Mouse (Mus musculus) mature B cell (primary cell): Measurements from ENCODE around the gene Rhob.

Experiments
- in situ Hi-C: fragments of 300-500 bp; cut with MboI; formaldehyde crosslinking; loops from 2 replicates; pipeline ENCODE4 v1.14.3; 2019

The Rhob gene

DNA sequence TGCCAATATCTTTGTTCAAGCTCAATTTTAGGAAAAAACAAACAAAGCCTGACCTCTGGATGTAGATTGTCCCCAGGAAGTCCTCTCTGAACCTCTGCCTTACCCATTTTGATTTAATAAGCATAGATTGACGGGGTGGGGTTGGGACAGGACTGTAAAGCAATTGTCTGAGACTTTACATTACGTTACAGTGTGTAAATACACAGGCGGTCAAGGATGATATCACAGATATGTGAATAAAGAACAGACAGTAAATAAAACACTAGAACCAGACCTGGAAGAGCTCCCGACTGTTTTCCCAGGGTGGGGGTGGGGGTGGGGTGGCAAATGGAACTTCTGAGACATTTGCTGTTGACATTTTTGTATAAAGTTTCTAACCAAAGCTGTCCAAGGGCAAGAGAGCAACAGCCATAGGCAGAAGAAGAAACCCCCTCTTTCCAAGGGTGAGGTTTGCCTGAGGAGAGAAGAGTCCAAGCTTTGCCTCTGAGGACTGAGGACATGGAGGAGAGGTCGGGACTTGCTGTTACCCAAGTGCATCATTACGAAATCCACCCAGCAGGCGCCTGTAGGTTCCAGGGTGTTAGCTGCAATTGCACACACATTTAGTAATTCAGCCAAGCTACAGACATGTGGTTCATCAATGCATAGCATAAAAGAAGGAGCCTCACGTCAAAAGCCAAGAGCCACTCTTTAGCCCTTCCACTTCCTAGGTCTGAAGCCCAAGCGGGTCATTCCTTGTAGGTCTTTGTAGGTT, 7.3 kb upstream of the Rhob start:
- in situ Hi-C loops, result no loop called here

DNA sequence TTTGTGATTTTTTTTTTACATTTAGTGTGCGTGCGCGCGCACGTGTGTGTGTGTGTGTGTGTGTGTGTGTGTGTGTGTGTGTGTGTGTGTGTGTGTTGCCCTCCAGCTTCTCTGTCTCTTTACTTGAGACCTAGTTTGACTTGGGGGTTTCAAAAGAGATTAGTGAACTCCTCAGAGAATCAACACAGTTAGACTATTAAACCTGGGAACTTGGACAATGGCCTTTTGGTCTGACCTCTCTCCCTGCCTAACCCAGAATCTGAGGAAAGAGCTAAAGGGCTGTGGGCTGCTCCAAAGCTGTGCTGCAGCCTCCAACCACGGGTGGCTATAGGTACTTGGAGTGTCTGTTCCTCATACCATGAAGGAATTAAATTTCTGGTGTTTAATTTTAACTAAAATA, 4.3 kb upstream of the Rhob start:
- in situ Hi-C loops, result no loop called here

DNA sequence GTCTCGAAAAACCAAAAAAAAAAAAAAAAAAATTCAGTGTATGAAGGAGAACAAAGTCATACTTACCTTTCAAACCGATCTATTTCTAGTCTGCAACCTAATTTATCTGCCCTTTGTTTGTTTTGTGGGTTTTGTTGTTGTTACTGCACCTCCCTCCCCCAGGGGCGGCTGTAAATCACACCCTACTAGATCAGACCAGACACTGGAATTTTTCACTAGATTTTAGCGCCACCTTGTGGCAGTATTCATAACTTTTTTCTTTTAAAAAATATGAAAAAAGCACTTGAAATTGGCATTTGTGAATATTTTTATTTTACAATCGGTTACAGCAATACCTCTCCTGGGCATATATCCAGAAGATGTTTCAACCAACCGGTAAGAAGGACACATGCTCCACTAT, 2.7 kb upstream of the Rhob start:
- in situ Hi-C loops, result no loop called here

GRCm38 (mm10) chr12:8501571-8502305, 1.9 kb upstream of the Rhob start:
- in situ Hi-C loops, result no loop called here

GRCm38 (mm10) chr12:8500597-8501570, 1.1 kb upstream of the Rhob start:
- in situ Hi-C loops, result no loop called here

DNA sequence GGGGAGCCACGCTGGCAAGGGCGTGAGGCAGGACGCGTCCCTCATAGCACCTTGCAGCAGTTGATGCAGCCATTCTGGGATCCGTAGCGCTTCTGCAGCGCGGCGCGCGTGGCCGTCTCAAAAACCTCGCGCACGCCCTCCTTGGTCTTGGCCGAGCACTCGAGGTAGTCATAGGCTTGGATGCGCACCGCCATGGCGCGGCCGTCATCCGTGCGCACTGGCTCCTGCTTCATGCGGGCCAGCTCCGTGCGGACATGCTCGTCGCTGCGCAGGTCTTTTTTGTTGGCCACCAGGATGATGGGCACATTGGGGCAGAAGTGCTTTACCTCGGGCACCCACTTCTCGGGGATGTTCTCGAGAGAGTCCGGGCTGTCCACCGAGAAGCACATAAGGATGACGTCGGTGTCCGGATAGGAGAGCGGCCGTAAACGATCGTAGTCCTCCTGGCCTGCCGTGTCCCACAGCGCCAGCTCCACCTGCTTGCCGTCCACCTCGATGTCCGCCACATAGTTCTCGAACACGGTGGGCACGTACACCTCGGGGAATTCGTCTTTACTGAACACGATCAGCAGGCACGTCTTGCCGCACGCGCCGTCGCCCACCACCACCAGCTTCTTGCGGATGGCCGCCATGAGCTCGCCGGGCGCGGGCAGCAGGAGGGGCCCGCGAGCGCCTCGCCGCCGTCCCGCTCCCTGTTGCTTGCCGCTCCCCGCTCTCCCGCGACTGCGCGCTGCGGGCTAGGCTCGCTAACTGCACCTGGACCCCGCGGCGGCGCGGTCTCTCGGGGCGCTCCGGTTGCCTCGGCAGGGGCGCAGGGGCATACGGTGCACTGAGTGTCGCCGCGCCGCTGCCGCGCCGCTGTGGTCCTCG, 573 bp downstream of the Rhob start:
- in situ Hi-C loops, result no loop called here

DNA sequence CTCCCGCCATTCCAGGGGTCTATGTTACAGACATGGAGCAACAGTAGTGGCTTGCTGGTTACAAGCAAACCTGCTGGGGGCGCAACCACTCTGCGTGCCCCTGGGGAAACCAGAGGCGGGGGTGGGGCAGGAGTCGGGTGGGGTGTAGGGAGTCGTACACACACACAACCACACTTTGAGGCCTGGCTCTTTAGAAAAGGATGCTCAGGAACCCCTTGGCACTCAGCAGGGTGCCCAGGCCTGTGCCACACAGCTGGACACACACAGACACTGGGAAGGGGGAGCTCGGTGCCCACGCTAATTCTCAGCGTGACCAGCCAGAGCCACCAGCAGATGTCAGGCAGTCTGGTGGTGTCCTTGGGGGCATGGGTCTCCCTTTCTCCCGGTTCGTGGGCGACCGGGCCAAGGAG, 1.2 kb downstream of the Rhob start:
- in situ Hi-C loops, result no loop called here

DNA sequence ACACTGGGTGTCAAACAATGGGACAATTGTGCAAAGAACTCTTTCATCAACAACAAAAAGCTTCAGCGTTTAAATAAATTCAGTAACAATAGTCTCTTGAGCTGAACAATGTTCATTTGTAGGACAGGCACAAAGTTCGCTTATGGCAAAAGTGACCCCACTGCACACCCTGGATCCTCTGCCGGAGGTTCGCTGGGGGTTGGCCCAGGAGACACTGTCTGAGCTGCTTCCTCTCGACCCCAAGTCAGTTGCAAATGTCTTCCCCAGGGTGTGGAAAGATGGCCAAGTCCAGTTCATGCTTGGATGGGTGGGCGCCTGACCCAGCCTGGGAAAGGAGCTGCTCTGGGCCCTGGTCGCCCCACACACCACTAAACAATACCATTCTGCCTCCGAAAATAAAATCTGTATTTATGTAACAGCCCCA, 1.6 kb downstream of the Rhob start:
- in situ Hi-C loops, result no loop called here

DNA sequence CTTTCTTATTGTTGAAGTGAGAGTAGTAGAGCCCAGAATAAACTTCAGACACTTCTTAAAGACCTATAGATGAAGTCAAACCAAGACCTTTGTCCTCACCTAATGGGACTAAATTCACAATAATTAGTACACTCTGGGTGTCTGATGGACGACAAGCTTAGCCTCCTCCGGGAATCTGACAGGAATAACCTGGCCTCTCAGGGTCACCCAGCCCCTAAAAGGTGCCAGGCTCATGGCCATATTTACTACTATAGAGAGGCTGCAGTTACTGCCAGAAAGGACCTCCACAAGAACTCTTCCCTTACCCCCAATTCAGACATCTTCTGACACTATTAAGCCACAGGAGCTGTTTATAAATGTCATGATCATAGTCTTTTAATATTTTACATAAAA, 2.5 kb downstream of the Rhob start:
- in situ Hi-C loops, result no loop called here

- in situ Hi-C loops, result no loop called here
Measured at GRCm38 (mm10) chr12:8496679-8497313, 3.0 kb downstream of the Rhob start.

- in situ Hi-C loops, result no loop called here
Measured at GRCm38 (mm10) chr12:8495881-8496678, 3.7 kb downstream of the Rhob start.

DNA sequence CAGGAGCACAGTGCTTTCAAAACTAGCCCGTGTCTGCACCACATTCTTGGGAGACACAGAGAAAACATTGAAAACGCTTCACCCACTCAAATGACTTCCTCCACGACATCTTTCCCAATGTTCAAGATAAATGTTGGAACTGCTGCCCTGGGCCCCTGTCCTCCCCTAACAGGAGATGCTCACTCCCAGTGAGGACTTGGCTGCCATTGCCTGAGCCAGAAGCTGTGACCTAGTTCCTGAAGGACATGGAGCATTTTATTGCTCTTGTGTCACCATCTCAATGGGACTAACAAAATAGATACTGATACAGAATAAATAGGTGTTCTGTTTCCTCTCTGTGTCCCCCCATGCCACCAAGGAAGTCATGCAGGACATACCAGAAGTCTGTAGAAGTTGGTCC, 5.1 kb downstream of the Rhob start:
- in situ Hi-C loops, result no loop called here

DNA sequence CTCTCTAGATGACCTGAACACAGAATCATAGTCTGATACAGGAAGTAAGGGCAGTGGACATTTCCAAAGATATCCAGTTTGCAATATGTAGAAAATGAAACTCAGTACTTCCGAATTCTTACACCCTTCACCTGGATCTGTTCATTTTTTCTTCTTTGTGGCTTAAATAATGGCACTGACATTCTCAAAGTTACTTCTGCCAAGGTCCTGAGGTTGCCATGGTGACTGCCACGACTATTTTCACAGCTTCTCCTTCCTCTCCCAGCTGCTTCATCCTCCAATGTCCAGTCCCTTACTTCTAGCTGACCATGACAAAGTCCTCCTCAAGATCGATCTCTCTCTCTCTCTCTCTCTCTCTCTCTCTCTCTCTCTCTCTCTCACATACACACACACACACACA, 6.4 kb downstream of the Rhob start:
- in situ Hi-C loops, result no loop called here

GRCm38 (mm10) chr12:8489098-8489497, 10.7 kb downstream of the Rhob start:
- in situ Hi-C loops, result no loop called here

- in situ Hi-C loops, result no loop called here
Measured at GRCm38 (mm10) chr12:8488652-8488980, 11.2 kb downstream of the Rhob start.

- in situ Hi-C loops, result no loop called here
Measured at GRCm38 (mm10) chr12:8487959-8488651, 11.7 kb downstream of the Rhob start.

GRCm38 (mm10) chr12:8487281-8487680, 12.5 kb downstream of the Rhob start:
- in situ Hi-C loops, result no loop called here

DNA sequence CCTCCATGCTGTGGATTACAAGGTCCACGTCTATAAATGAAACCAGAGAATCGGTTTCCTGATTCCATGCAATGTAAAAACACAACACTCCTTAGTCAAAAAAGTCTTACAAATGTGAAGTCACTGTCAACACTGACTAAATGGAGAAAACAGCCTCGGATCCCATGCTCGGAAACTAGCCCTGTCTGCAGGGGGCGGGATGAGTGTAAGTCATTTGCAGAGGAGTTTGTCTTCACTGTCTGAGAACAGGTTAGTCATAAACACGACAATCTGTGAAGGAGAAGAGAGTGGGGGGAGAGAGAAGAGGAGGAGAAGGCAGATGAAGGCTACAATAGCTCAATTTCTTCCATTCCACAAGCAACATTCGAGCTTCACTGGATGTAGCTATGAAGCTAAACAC, 14.6 kb downstream of the Rhob start:
- in situ Hi-C loops, result no loop called here

GRCm38 (mm10) chr12:8482169-8482568, 17.6 kb downstream of the Rhob start:
- in situ Hi-C loops, result no loop called here
